Mouse (Mus musculus): ENCODE results near the gene Zfp3.

DNA sequence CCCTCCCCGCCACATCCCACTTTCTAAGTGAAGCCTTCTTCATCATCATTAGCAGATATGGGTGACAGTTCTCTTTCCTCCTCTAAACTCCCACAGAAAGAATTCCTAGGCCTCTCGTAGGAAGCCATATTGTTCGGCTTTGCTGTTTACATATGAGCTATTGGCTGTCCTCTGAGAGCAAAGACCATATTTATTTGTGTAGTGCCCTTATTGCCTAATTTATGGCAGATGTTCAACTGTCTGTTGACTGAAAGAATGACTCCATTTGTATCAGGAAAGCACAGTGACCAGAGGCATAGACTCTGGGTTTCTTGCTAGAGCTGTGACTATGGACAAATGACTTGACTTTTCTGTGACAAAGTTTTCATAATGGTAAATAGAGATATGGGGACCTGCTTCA lies 22.4 kb upstream of the Zfp3 start:
- TF ChIP-seq CTCF (IDR thresholded peaks at IDR 0.05; ENCODE audit: low read depth): no peak
- TF ChIP-seq EP300 (IDR thresholded peaks at IDR 0.05; ENCODE audit: low read depth): no peak
